Mouse (Mus musculus) midbrain, embryonic 11.5 days (tissue): Measurements from ENCODE around the gene Naa50. TPM values are rescaled to one million over a fixed set of nuclear protein-coding genes. Genes with fewer than 3 reads are reported as not detected.

ENCODE experiments used
- ATAC-seq: fragments of 200-750 bp; cut with Nextera tagmentation; 2 replicates; pipeline ENCODE4 v1.8.0; 2017; ENCODE audit warnings: moderate TSS enrichment, moderate library complexity; ENCODE audit not compliant: low FRiP score
- DNase-seq: peaks from one replicate; pipeline ENCODE4 v3.0.0; 2015; ENCODE audit warnings: low spot score; ENCODE audit errors: missing footprints
- H3K27ac ChIP-seq: fragments of 300-500 bp; sonication (generic); 2 replicates; pipeline ENCODE4 v1.5.1; 2014; ENCODE audit warnings: low read depth, low read length
- H3K27me3 ChIP-seq: fragments of 300-500 bp; sonication (generic); 2 replicates; pipeline ENCODE4 v1.6.1; 2014; ENCODE audit warnings: mild to moderate bottlenecking, low read length, moderate library complexity, mixed read lengths; ENCODE audit not compliant: control insufficient read depth, insufficient read depth
- H3K36me3 ChIP-seq: fragments of 300-500 bp; sonication (generic); 2 replicates; pipeline ENCODE4 v1.6.1; 2014; ENCODE audit warnings: mild to moderate bottlenecking, low read length, moderate library complexity, mixed read lengths; ENCODE audit not compliant: control insufficient read depth, insufficient read depth
- H3K4me1 ChIP-seq: fragments of 300-500 bp; sonication (generic); 2 replicates; pipeline ENCODE4 v1.6.1; 2014; ENCODE audit warnings: low read length; ENCODE audit not compliant: control insufficient read depth, insufficient read depth
- H3K4me2 ChIP-seq: fragments of 300-500 bp; sonication (generic); 2 replicates; pipeline ENCODE4 v1.6.1; 2014; ENCODE audit warnings: mild to moderate bottlenecking, moderate library complexity
- H3K4me3 ChIP-seq: fragments of 300-500 bp; sonication (generic); 2 replicates; pipeline ENCODE4 v1.5.1; 2014; ENCODE audit warnings: low read depth, low read length
- H3K9ac ChIP-seq: fragments of 300-500 bp; sonication (generic); 2 replicates; pipeline ENCODE4 v1.6.1; 2014; ENCODE audit warnings: low read length
- H3K9me3 ChIP-seq: fragments of 300-500 bp; sonication (generic); 2 replicates; pipeline ENCODE4 v1.6.1; 2016; ENCODE audit warnings: low read length; ENCODE audit not compliant: control insufficient read depth
- WGBS: fragments of 180-500 bp; shearing (Covaris S2); extraction: QIAGEN DNeasy Blood & Tissue Kit; methylation state at CpG from one replicate; pipeline ENCODE4 v1.1.7; 2014; 5-methylcytosine and 5-hydroxymethylcytosine counted together
- polyA plus RNA-seq: library from polyadenylated mRNA; unstranded; fragments of >200 nt; fragmentation: Nextera tagmentation; extraction: Ambion mirVana; gene quantifications from 2 replicates; pipeline ENCODE4 v1.2.1, GENCODE M21; 2014

The Naa50 gene
- polyA plus RNA-seq, 1 experiment from 2014 or later: 100 TPM

DNA sequence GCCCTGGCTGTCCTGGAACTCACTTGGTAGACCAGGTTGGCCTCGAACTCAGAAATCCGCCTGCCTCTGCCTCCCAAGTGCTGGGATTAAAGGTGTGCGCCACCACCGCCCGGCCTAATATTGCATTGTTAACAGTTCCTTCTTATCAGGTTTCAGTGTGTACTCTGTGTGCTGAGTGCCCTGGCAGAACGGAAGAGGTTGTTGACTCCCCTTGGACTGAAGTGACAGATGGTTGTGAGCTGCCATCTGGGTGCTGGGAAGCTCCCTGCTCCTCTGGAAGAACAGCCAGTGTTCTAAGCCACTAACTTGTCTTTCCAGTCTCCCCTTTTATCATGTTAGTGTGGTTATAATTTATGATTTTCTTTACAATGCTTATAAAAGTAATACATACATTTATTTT, 64.7 kb downstream of the Naa50 start:
- ATAC-seq (no peak), DNase-seq (no peak)
- H3K36me3 ChIP-seq: peaks cover 7% of the 10 kb centered on the region

DNA sequence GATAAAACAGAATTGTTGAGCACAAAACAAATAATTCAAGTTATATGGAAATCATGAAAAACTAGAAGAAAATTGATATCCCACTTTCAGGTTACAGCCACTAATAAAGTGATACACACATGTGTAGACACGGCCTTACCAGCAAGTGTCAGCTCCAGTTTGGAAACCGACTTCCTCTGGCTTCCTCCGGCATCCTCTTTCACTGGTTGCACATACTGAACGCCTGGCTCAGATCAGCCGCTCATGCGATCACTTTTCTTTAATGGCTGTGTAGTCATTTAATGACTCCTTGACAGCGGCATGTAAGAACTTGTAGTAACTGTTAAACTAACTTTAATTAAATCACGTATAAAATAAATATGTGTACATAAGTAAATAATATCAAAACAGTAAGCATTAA, 66.3 kb downstream of the Naa50 start:
- no peak overlapping the region for H3K9ac ChIP-seq
- H3K27me3 ChIP-seq: no peaks in the 10 kb centered on the region
- H3K4me3 ChIP-seq: no peak overlapping the region
- H3K4me2 ChIP-seq: no peak overlapping the region
- no peaks in the 10 kb centered on the region for H3K9me3 ChIP-seq
- peaks cover 7% of the 10 kb centered on the region for H3K36me3 ChIP-seq
- no peak overlapping the region for H3K27ac ChIP-seq
- H3K4me1 ChIP-seq: no peaks in the 10 kb centered on the region
- DNase-seq (no peak), ATAC-seq (no peak)
- 92% methylated on average over 8 of the region's 8 CpGs for WGBS

More for the DNA sequence above, 64.7 kb downstream of the Naa50 start:
- no peak overlapping the region for H3K4me3 ChIP-seq
- no peaks in the 10 kb centered on the region for H3K4me1 ChIP-seq
- H3K9ac ChIP-seq: no peak overlapping the region
- H3K27ac ChIP-seq: no peak overlapping the region
- no peaks in the 10 kb centered on the region for H3K9me3 ChIP-seq
- H3K27me3 ChIP-seq: no peaks in the 10 kb centered on the region
- H3K4me2 ChIP-seq: no peak overlapping the region
- WGBS: 97% methylated on average over 6 of the region's 6 CpGs

DNA sequence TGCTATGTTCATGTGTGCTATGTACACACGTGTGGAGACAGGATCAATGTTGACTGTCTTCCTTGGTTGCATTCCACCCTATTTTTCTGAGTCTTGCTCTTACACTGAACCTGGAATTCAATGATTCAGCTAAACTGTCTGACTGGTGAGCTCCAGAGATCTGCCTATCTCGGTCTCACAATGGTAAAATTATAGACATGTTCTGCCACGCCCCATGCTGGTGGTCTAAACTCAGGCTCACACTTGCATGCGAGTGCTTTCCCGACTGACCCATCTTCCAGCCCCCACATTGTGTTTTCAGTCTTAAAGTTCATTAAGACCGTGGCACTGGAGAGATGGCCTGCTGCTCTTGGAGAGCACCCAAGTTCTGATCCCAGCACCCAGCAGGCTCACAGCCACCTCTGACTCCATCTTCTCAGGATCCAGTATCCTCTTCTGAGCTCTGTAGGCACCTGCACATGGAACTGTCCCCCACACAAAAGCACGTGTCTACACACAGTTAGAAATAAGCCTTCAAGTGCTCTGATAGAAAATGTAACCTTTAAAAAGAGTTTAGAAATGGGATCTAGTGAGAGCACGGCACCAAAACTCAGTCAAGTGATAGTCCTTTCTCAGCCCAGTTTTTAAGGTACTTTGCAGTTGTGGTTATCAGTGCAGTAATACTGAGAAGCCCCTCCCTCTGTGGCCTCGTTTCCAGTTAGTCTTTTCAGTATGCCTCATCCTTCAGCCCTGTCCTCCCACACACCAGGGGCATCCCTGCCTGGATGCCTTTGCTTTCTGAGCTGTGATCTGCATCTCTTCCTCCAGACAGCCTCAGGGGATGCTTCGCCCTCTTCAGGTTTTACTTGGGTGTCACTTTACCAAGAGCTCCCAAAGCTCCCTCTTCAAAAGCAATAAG, 70.8 kb downstream of the Naa50 start:
- Histone ChIP-seq H3K27ac (no peak overlapping the region), H3K9ac (no peak overlapping the region), H3K4me1 (no peaks in the 10 kb centered on the region), H3K4me2 (no peak overlapping the region), H3K4me3 (no peak overlapping the region), H3K9me3 (no peaks in the 10 kb centered on the region), H3K27me3 (no peaks in the 10 kb centered on the region), H3K36me3 (peaks cover 6% of the 10 kb centered on the region; the same call in 1 of the 2 replicates)
- ATAC-seq (no peak), DNase-seq (no peak)
- 85% methylated on average over 10 of the region's 10 CpGs for WGBS

DNA sequence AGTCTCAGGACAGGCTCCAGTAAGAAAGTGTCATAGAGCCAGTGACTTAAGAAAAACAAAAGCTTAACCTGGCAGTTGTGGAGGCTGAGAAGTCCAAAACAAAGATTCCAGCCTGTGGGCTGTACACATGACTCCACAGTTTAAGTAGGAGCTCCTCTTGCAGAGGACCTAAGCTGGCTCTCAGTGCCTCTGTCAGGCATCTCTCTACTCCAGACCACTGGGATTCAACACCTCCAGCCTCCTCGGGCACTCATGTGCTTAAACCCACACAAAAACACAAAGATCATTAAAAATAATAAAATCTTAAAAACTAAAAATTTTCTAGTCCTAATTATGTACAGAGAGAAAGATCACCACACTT, 71.4 kb downstream of the Naa50 start:
- H3K27ac ChIP-seq: no peak overlapping the region
- no peak for ATAC-seq
- H3K4me3 ChIP-seq: no peak overlapping the region
- no peak overlapping the region for H3K4me2 ChIP-seq
- peaks cover 6% of the 10 kb centered on the region for H3K36me3 ChIP-seq
- H3K9ac ChIP-seq: no peak overlapping the region
- H3K4me1 ChIP-seq: no peaks in the 10 kb centered on the region
- H3K9me3 ChIP-seq: no peaks in the 10 kb centered on the region
- WGBS: 91% methylated on average over 1 of the region's 1 CpGs
- no peaks in the 10 kb centered on the region for H3K27me3 ChIP-seq
- DNase-seq: no peak

DNA sequence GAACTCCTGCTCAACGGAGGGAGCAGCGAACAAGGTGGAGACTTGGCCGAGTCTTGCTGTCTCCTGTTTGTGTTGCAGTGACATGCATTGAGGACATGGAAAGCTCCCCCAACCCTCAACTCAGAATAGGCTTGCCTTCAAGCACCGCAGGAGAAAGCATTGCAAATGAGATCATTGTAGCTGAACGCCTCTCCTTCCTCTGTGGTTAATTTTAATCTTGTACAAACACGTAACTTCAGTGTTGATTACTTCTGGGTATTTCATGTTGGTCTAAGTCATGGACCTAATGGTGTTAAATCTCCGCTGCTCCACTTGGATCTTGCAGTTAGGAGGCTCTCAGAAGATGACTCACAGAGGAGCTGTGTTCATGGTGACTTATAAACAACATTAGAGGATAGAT, 73.1 kb downstream of the Naa50 start:
- 90% methylated on average over 7 of the region's 7 CpGs for WGBS
- Histone ChIP-seq H3K27me3 (no peaks in the 10 kb centered on the region), H3K27ac (no peak overlapping the region), H3K9me3 (no peaks in the 10 kb centered on the region), H3K36me3 (peaks cover 6% of the 10 kb centered on the region), H3K4me2 (no peak overlapping the region), H3K4me3 (no peak overlapping the region), H3K9ac (no peak overlapping the region), H3K4me1 (no peaks in the 10 kb centered on the region)
- no peak for ATAC-seq
- no peak for DNase-seq

Other genes starting within 250 kb of the Naa50 start
- 39.4 and 39.9 TPM in 2 replicates for gene Qtrt2, start 213.0 kb upstream of the Naa50 start, polyA plus RNA-seq
- 0.20 and 0.46 TPM in 2 replicates for gene Zdhhc23, start 160.0 kb upstream of the Naa50 start, polyA plus RNA-seq
- gene Gramd1c, start 76.5 kb upstream of the Naa50 start, polyA plus RNA-seq: 2.2 and 2.3 TPM in 2 replicates
- 72.1 and 81.9 TPM in 2 replicates for gene Atp6v1a, start 125 bp upstream of the Naa50 start, polyA plus RNA-seq
- gene Usf3, start 33.4 kb downstream of the Naa50 start, polyA plus RNA-seq: 4.1 and 4.6 TPM in 2 replicates
- 0.15 and 0.31 TPM in 2 replicates for gene Sidt1, start 193.4 kb downstream of the Naa50 start, polyA plus RNA-seq
- 36.8 and 38.5 TPM in 2 replicates for gene Spice1, start 207.3 kb downstream of the Naa50 start, polyA plus RNA-seq